Mouse (Mus musculus) brain, embryonic 14.5 days (tissue): ENCODE measurements around the gene Megf6.

ENCODE experiments used
- CTCF ChIP-seq: fragments of 200-500 bp; IDR thresholded peaks from 2 replicates; pipeline ENCODE4 v1.5.1; 2012; ENCODE audit warnings: inconsistent platforms, mild to moderate bottlenecking, moderate library complexity, borderline replicate concordance; ENCODE audit not compliant: insufficient read depth, insufficient read length; ENCODE audit errors: extremely low read depth
- POLR2A ChIP-seq: fragments of 200-500 bp; IDR thresholded peaks from 2 replicates; pipeline ENCODE4 v1.6.1; 2012; ENCODE audit warnings: mild to moderate bottlenecking, inconsistent platforms, borderline replicate concordance; ENCODE audit not compliant: poor library complexity, insufficient read depth, insufficient read length, severe bottlenecking; ENCODE audit errors: extremely low read depth

- no peak for TF ChIP-seq CTCF
- TF ChIP-seq POLR2A: no peak
Observed at GRCm38 (mm10) chr4:154159961-154160537, 10.5 kb upstream of the Megf6 start.
